Mouse (Mus musculus) stomach, postnatal 0 days (tissue): ENCODE results near the gene Fip1l1.

Source experiments
- CTCF ChIP-seq: IDR thresholded peaks from 2 replicates; pipeline ENCODE4 v1.5.1; 2016; ENCODE audit warnings: antibody characterized with exemption, low read depth, mild to moderate bottlenecking, moderate library complexity
- EP300 ChIP-seq: optimal IDR thresholded peaks from 2 replicates; pipeline ENCODE3; 2016; ENCODE audit warnings: antibody characterized with exemption

DNA sequence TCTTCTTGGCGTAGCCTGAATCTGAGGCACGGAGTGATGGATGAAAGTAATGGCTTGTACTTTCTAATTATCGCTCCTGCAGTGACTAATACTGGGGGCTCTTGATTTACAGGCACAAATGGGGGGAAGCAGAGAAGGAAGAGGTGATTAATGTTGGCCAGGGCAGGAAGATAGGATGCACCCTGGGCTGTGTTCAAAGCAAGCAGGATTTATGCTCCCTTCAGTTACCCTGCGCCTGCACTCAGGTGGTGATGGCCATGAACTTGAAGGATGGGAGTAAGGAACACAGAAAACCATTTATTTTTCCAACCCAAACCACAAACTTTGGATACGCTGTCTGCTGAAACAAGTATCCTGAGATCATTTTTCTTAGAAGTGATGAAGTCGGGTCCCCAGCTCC is 98.2 kb downstream of the Fip1l1 start:
- TF ChIP-seq CTCF (no peak), EP300 (no peak)
